Mouse (Mus musculus): Measurements from ENCODE around the gene Pnisr.

Gene Pnisr

GRCm38 (mm10) chr4:21847481-21848286 is at the start of gene Pnisr:
Gene Pnisr, plus strand, starts transcription at chr4:21847583.
- DNase-seq (ENCODE audit: low read depth) = peak; percentile 98

DNA sequence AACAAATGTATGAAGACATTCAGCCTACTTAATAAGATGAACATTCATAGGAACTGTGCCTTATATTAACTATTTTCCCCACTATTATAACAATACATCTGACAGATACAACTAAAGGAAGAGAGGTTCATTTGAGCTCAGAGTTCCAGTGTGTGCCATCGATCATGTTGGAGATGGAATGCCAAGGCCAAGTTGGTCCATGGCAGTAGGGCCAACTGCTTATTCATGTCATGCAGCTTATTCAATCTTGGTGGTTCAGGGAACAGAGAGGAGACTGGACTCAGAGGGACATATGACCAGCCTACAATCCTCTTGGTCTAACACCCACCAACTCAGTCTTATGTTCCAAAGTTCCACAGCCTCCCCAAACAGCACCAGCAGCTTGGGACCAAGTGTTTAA is 46.4 kb upstream of the Pnisr start:
- DNase-seq (ENCODE audit: low read depth) = no peak

DNA sequence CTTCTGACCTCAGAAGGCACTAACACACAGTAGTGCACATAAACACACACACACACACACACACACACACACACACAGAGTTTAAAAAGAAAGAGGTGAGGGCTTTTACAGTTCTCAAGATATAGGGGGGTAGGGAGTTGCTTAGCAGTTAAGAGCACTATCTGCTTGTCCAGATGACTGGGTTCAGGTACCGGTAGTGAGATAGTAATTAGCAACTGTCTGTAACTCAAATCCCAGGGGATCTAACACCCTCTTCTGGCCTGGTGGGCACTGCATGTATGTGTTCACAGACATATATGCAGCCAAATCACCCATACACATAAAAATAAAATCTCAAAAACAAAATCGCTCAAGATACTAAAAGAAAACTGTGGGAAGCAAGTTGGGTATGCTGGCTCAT is 45.8 kb upstream of the Pnisr start:
- no peak for DNase-seq (ENCODE audit: low read depth)

DNA sequence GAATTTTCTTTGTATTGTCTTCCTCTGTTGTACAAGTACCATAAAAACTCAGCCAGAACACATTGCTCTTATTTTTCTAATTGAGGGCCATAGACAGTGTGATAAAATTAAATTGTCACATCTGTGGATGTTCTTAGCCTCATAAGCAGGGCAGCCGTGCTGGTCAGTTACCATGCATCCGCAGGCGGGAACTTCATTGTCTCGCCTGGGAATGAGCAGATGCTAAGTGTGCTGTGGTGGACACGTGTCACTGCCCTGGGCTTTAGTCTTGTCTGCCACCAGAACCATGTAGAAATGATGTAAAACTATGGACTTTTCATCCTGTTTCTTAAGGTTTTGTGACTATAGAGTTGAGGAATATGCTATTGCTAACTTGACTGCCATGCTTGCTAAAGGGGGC is 40.2 kb upstream of the Pnisr start:
- no peak for DNase-seq (ENCODE audit: low read depth)

DNA sequence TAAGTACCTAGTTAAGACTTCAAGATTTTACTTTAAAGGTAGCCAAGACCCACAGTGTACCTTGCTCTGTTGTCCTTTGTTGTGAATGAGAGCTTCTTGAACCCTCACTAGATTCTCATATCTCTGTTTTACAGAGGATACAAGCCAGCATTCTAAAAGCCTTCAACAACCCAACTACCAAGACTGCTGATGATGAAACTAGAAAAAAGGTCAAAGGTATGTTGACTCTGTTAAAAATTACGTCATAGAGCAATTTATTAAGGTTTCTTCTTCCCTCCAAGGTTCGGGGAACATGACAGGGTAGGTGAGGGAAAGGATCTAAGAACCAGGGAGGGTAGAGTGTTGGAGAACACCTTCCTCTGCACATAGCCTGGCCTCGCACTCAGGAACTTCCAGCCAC is 36.8 kb upstream of the Pnisr start:
- DNase-seq (ENCODE audit: low read depth) = no peak

DNA sequence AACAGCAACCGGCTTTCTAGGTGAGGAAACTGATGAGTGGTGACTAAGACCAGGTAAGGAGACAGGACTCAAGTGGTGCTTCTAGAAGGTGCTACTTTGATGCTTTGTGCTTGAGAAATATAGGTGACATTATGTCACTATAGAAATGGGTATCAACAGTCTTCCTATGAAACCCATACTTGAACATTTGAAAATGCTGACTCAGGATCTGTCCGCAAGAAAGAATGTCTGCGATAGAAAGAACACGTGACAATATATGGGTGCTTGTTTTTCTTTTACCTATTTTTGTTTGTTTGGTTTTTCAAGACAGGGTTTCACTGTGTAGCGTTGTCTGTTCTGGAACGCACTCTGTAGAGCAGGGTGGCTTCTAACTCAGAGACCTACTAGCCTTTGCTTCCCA is 34.7 kb upstream of the Pnisr start:
- no peak for DNase-seq (ENCODE audit: low read depth)

GRCm38 (mm10) chr4:21814029-21814428 is 33.4 kb upstream of the Pnisr start:
- DNase-seq (ENCODE audit: low read depth) = peak; percentile 77

GRCm38 (mm10) chr4:21826616-21827015 is 20.8 kb upstream of the Pnisr start:
- DNase-seq (ENCODE audit: low read depth) = no peak

DNA sequence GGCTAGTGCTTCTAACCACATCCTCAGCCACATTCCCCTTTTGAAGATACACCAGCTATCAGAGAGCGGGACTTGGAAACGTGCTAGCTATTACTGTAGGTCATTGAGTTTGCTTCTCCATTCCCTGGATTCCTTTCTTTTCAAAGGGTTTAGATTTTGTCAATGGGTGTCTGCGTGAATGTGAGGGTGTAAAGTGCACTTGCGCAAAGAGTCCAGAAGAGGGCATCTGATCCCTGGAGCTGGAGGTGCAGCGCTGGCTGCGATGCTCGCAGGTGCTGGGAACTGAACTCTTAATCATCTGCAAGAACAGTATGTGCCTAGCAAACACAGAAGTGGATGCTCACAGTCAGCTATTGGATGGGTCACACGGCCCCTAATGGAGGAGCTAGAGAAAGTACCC is 14.5 kb upstream of the Pnisr start:
- DNase-seq (ENCODE audit: low read depth) = no peak

DNA sequence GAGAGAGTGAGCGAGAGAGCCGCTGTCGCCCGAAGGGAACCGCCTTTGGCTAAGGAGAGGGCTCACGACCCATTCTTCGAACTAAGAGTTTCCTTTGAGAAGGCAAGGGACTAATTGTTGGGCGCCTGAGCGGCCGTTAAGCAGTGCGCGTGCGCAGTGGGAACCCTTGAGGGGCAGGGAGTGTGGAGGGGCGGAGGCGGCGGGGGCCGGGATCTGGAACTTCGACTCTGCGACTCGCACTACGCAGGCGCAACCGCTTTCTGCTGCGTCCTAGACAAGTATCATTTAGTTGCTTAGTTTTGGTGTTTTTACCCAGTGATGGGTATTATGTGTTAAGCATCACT is 876 bp downstream of the Pnisr start:
- peak; percentile 95 for DNase-seq (ENCODE audit: low read depth)

DNA sequence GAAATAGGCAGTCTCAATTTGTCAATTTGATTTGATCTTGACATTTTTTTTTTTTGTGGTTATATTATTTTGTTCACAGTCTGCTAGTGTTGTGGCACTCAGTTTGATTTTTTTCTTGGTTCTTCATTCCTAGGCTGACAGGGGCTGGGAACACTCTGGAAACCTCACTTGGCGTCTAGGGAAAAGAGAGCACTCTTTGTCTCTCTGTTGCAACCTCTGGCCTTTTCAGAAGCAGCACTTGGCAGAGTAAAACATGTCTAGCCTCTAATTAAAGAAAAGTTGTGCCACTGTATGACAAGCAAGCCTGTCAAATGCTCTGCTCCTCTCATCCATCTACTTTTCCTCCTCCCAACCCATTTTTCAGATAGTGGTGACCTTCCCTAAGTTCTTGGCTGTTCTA is 10.1 kb downstream of the Pnisr start:
- DNase-seq (ENCODE audit: low read depth) = no peak

- DNase-seq (ENCODE audit: low read depth) = no peak
Measured at GRCm38 (mm10) chr4:21865226-21865625, 17.8 kb downstream of the Pnisr start.

DNA sequence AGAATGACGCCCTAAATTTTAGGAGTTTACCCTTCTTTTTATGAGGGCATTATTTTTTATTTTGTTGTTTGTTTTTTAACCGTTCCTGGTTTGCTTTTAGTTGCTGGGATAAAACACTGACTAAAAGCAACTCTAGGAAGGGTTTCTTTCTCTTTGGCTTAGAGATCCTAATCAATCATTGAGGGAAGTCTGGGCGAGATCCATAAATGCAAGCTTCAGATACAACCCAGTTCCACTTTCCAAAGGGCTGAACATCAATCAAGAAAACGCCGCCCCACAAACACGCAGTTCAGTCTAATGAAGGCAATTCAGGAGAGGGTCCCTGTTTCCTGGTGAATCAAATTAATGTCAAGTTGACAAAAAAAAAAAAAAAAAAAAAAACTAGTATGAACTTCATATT is 31.4 kb downstream of the Pnisr start:
- DNase-seq (ENCODE audit: low read depth) = no peak

- DNase-seq (ENCODE audit: low read depth) = peak; percentile 85
Measured at GRCm38 (mm10) chr4:21879565-21880220, 32.3 kb downstream of the Pnisr start, which contains the start of gene Coq3. Gene Coq3, plus strand, starts transcription at chr4:21879673.

DNA sequence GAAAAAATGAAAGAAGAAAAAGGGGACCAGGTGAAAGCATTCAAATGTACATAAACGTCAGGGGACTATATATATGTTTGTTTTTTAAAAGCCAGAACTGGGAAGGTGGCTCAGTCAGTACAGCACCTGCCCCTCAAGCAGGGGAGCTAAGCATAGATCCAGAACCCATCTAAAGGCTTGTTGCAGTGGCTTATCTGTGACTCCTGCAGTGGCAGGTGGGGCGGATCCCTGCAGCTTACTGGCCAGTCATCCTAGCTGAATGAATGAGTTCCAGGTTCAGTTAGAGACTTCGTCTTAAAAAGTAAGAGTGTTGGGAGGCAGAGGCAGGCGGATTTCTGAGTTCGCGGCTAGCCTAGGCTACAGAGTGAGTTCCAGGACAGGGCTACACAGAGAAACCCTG is 35.4 kb downstream of the Pnisr start:
- DNase-seq (ENCODE audit: low read depth) = no peak

- DNase-seq (ENCODE audit: low read depth) = no peak
Measured at GRCm38 (mm10) chr4:21885831-21886230, 38.4 kb downstream of the Pnisr start.
